Mouse (Mus musculus) ES-Bruce4 (cell line): Measurements from ENCODE around the gene L2hgdh. TPM values are rescaled to one million over a fixed set of nuclear protein-coding genes. Genes with fewer than 3 reads are reported as not detected.
"Not testable (repeated sequence)": the region's sequence is repeated elsewhere in the genome, so short reads cannot be mapped to it uniquely, and the experiment has no call there.

Experiments used
- H3K27ac ChIP-seq: 2 replicates; pipeline ENCODE4 v1.5.1; 2012; ENCODE audit warnings: low read length, inconsistent platforms; ENCODE audit not compliant: insufficient read depth
- H3K27me3 ChIP-seq: 2 replicates; pipeline ENCODE4 v1.6.1; 2012; ENCODE audit warnings: mild to moderate bottlenecking, low read length, inconsistent platforms; ENCODE audit not compliant: control insufficient read depth, poor library complexity, insufficient read depth, severe bottlenecking
- H3K36me3 ChIP-seq: 2 replicates; pipeline ENCODE4 v1.6.1; 2012; ENCODE audit warnings: inconsistent platforms, mild to moderate bottlenecking, low read length, moderate library complexity; ENCODE audit not compliant: control insufficient read depth, poor library complexity, insufficient read depth, severe bottlenecking
- H3K4me1 ChIP-seq: one replicate; pipeline ENCODE4 v1.8.1; 2011; ENCODE audit warnings: low read length; ENCODE audit not compliant: control insufficient read depth, insufficient read depth
- H3K4me3 ChIP-seq: 2 replicates; pipeline ENCODE4 v1.5.1; 2011; ENCODE audit warnings: low read depth, mild to moderate bottlenecking, low read length
- H3K9ac ChIP-seq: 2 replicates; pipeline ENCODE4 v1.6.1; 2012; ENCODE audit warnings: low read depth, mild to moderate bottlenecking, inconsistent platforms; ENCODE audit not compliant: poor library complexity, severe bottlenecking
- H3K9me3 ChIP-seq: replicated peaks from 2 replicates; pipeline ENCODE4 v1.6.1; 2012; ENCODE audit warnings: mild to moderate bottlenecking, low read length, inconsistent platforms; ENCODE audit not compliant: control insufficient read depth, poor library complexity, insufficient read depth, severe bottlenecking
- CTCF ChIP-seq: IDR thresholded peaks from one replicate; pipeline ENCODE4 v1.8.1; 2011; ENCODE audit warnings: low read depth, low read length
- EP300 ChIP-seq: IDR thresholded peaks from 2 replicates; pipeline ENCODE4 v1.6.1; 2011; ENCODE audit warnings: low read depth, low read length; ENCODE audit not compliant: insufficient read depth
- POLR2A ChIP-seq: IDR thresholded peaks from one replicate; pipeline ENCODE4 v1.8.1; 2011; ENCODE audit warnings: low read length; ENCODE audit not compliant: insufficient read depth
- polyA plus RNA-seq: library from polyadenylated mRNA; stranded (reverse); fragments of >200 nt; gene quantifications from 2 replicates; pipeline ENCODE4 v1.2.4, GENCODE M21; 2011; ENCODE audit warnings: low read depth; ENCODE audit not compliant: missing spikeins, insufficient read depth, insufficient read length

Gene L2hgdh
- polyA plus RNA-seq, 1 experiment, result 25.6 TPM

DNA sequence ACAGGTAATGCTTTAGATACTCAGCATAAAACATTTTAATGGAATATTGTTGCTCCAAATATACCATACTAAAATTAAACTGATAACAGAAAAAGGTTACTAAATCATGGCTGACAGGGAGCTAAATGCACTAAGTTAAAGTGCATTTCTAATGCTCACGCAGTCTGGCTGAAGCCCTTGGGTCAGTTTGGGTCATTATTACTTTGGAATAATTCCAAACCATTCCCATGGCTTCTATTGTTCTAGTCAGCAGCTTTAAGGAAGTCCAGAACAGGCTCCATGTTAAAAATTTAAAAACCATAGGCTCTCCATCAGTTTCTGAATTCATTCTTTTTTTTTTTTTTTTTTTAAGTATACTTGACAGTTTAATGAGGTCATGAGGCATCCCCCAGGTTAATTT lies 50.5 kb downstream of the L2hgdh start:
- no peaks in the 10 kb centered on the region for H3K9me3 ChIP-seq
- TF ChIP-seq POLR2A (no peak), CTCF (no peak)
- no peak overlapping the region for H3K9ac ChIP-seq
- no peak overlapping the region for H3K27ac ChIP-seq
- H3K36me3 ChIP-seq, result no peaks in the 10 kb centered on the region
- no peaks in the 10 kb centered on the region for H3K27me3 ChIP-seq
- H3K4me1 ChIP-seq, result no peaks in the 10 kb centered on the region
- H3K4me3 ChIP-seq, result no peak overlapping the region

DNA sequence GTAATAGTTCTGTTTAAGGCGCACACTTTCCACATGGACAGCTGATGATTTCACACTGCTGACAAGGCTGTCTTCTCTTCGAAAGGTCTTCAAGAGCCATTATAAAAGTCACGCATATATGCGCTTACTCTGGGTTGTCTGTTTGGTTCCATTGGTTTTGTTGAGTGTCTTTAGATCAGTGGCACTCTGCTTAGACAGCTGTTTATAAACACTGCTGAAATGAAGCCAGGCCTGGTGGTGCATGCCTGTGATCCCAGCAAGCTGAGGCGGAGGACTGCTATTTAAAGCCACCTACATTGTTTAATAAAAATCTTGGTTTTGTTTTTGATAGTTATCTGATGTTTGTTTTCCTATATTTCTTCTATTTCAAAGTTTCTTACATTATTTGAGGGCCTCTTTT lies 58.0 kb downstream of the L2hgdh start:
- Histone ChIP-seq H3K27ac (no peak overlapping the region), H3K36me3 (no peaks in the 10 kb centered on the region), H3K9ac (no peak overlapping the region)

DNA sequence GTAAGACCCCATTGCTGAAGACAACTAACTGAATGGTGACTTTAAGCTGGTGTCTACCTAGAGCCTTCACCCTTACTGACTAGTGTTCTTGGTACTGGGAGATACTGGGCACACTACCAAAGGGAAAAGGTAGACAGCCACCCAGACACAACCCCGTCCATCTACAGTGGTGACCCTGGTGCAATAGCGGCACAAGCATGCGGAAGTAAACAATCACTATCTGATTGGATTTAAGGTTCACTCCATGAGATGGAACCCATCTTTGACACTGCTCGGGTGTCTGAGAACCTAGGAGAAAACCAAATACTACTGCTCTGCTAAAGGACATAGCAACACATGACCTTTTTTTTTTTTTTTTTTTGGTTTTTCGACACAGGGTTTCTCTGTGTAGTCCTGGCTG lies 63.0 kb downstream of the L2hgdh start:
- TF ChIP-seq CTCF (no peak), EP300 (no peak)
- H3K27ac ChIP-seq, result no peak overlapping the region
- no peak overlapping the region for H3K4me3 ChIP-seq
- no peaks in the 10 kb centered on the region for H3K4me1 ChIP-seq
- H3K36me3 ChIP-seq, result no peaks in the 10 kb centered on the region
- H3K9ac ChIP-seq, result no peak overlapping the region
- H3K9me3 ChIP-seq, result no peaks in the 10 kb centered on the region
- H3K27me3 ChIP-seq, result no peaks in the 10 kb centered on the region

More for the DNA sequence above, 58.0 kb downstream of the L2hgdh start:
- H3K4me3 ChIP-seq, result no peak overlapping the region
- no peaks in the 10 kb centered on the region for H3K4me1 ChIP-seq
- no peaks in the 10 kb centered on the region for H3K27me3 ChIP-seq
- H3K9me3 ChIP-seq, result no peaks in the 10 kb centered on the region
- TF ChIP-seq POLR2A, result no peak

GRCm38 (mm10) chr12:69653973-69654372 lies 70.7 kb downstream of the L2hgdh start:
- not testable (repeated sequence) for H3K27ac ChIP-seq, H3K27me3 ChIP-seq

DNA sequence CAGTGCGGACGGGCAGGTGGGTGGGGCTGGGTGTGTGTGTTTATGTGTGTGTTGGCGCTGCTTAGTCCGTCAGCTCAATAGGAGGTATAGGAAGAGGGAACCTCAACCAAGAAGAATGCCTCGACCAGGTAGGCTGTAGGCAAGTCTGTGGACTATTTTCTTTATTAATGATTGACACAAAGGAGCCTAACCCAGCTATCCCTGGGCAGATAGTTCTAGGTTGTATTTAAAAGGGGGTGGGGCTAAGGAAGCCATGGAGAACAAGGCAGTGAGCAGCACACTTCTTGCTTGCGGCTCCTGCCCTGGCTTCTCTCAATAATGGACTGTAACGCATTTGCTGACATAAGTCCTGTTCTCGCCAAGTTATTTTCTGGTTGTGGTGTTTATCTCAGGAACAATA lies 75.2 kb downstream of the L2hgdh start:
- TF ChIP-seq EP300, result no peak
- no peak for TF ChIP-seq POLR2A
- TF ChIP-seq CTCF, result no peak
- H3K27ac ChIP-seq, result no peak overlapping the region

More at GRCm38 (mm10) chr12:69653973-69654372, 70.7 kb downstream of the L2hgdh start:
- H3K36me3 ChIP-seq, H3K9me3 ChIP-seq, H3K4me3 ChIP-seq, H3K9ac ChIP-seq, H3K4me1 ChIP-seq: not testable (repeated sequence)

GRCm38 (mm10) chr12:69645821-69646616 lies 78.7 kb downstream of the L2hgdh start:
- Histone ChIP-seq H3K36me3 (no peaks in the 10 kb centered on the region), H3K9ac (no peak overlapping the region), H3K4me3 (no peak overlapping the region), H3K9me3 (no peaks in the 10 kb centered on the region), H3K27me3 (no peaks in the 10 kb centered on the region), H3K27ac (no peak overlapping the region), H3K4me1 (no peaks in the 10 kb centered on the region)
- TF ChIP-seq POLR2A (no peak), EP300 (no peak), CTCF (no peak)

More for the DNA sequence above, 75.2 kb downstream of the L2hgdh start:
- H3K9me3 ChIP-seq, result no peaks in the 10 kb centered on the region
- H3K4me1 ChIP-seq, result no peaks in the 10 kb centered on the region
- no peaks in the 10 kb centered on the region for H3K36me3 ChIP-seq
- no peaks in the 10 kb centered on the region for H3K27me3 ChIP-seq
- no peak overlapping the region for H3K9ac ChIP-seq
- no peak overlapping the region for H3K4me3 ChIP-seq
